Mouse (Mus musculus) limb, embryonic 14.5 days (tissue): ENCODE measurements around the gene Fzd10. TPM values are rescaled to one million over a fixed set of nuclear protein-coding genes. Genes with fewer than 3 reads are reported as not detected.
A peak's percentile ranks its signal among the peaks of the same experiment; 100 is the strongest.

Source experiments
- ATAC-seq: fragments of 200-750 bp; cut with Nextera tagmentation; 2 replicates; pipeline ENCODE4 v1.8.0; 2017; ENCODE audit warnings: low read depth, moderate number of reproducible peaks, moderate TSS enrichment; ENCODE audit not compliant: low FRiP score
- DNase-seq: peaks from one replicate; pipeline ENCODE4 v3.0.0-alpha.2; 2015; ENCODE audit warnings: low spot score
- H3K27ac ChIP-seq: fragments of 300-500 bp; sonication (generic); replicated peaks from 2 replicates; pipeline ENCODE4 v1.5.1; 2014; ENCODE audit warnings: low read depth, mild to moderate bottlenecking, low read length, moderate library complexity, mixed read lengths
- H3K27me3 ChIP-seq: fragments of 300-500 bp; sonication (generic); 2 replicates; pipeline ENCODE4 v1.6.1; 2014; ENCODE audit warnings: low read length, mixed read lengths; ENCODE audit not compliant: control insufficient read depth, insufficient read depth
- H3K36me3 ChIP-seq: fragments of 300-500 bp; sonication (generic); 2 replicates; pipeline ENCODE4 v1.6.1; 2014; ENCODE audit warnings: mild to moderate bottlenecking, low read length, moderate library complexity, mixed read lengths; ENCODE audit not compliant: control insufficient read depth, insufficient read depth
- H3K4me1 ChIP-seq: fragments of 300-500 bp; sonication (generic); 2 replicates; pipeline ENCODE4 v1.6.1; 2014; ENCODE audit warnings: antibody characterized with exemption, low read length, mixed read lengths; ENCODE audit not compliant: control insufficient read depth, insufficient read depth
- H3K4me2 ChIP-seq: fragments of 300-500 bp; sonication (generic); replicated peaks from 2 replicates; pipeline ENCODE4 v1.6.1; 2014; ENCODE audit warnings: low read depth, mild to moderate bottlenecking, low read length, moderate library complexity; ENCODE audit not compliant: severe bottlenecking
- H3K4me3 ChIP-seq: fragments of 300-500 bp; sonication (generic); replicated peaks from 2 replicates; pipeline ENCODE4 v1.5.1; 2014; ENCODE audit warnings: low read length
- H3K9ac ChIP-seq: fragments of 300-500 bp; sonication (generic); 2 replicates; pipeline ENCODE4 v1.6.1; 2014; ENCODE audit warnings: mild to moderate bottlenecking, low read depth, low read length, moderate library complexity; ENCODE audit not compliant: severe bottlenecking
- H3K9me3 ChIP-seq: fragments of 300-500 bp; sonication (generic); 2 replicates; pipeline ENCODE4 v1.6.1; 2016; ENCODE audit warnings: low read length; ENCODE audit not compliant: control insufficient read depth
- POLR2A ChIP-seq: fragments of 200-500 bp; IDR thresholded peaks from 2 replicates; pipeline ENCODE4 v1.8.0; 2012; ENCODE audit warnings: inconsistent platforms, mild to moderate bottlenecking, moderate library complexity, borderline replicate concordance; ENCODE audit not compliant: insufficient read depth, insufficient read length; ENCODE audit errors: extremely low read depth
- WGBS: fragments of 180-500 bp; shearing (Covaris S2); extraction: QIAGEN DNeasy Blood & Tissue Kit; methylation state at CpG from one replicate; pipeline ENCODE4 v1.1.7; 2014; 5-methylcytosine and 5-hydroxymethylcytosine counted together
- polyA plus RNA-seq, 2 experiments: library from polyadenylated mRNA; depleted of rRNA in 1 of 2; stranded (reverse) in 1 of 2; unstranded in 1 of 2; fragments of >200 nt; fragmentation: Nextera tagmentation in 1 of 2; extraction: Ambion mirVana in 1 of 2; gene quantifications; 2 replicates each; pipeline versions ENCODE4 v1.2.1 to v1.2.3; 2012 to 2014

Gene Fzd10
- polyA plus RNA-seq (2012; rRNA removed) (23.1 and 26.3 TPM in 2 replicates), polyA plus RNA-seq (2014; fragmentation: Nextera tagmentation; extraction: Ambion mirVana) (11.3 and 12.5 TPM in 2 replicates)

DNA sequence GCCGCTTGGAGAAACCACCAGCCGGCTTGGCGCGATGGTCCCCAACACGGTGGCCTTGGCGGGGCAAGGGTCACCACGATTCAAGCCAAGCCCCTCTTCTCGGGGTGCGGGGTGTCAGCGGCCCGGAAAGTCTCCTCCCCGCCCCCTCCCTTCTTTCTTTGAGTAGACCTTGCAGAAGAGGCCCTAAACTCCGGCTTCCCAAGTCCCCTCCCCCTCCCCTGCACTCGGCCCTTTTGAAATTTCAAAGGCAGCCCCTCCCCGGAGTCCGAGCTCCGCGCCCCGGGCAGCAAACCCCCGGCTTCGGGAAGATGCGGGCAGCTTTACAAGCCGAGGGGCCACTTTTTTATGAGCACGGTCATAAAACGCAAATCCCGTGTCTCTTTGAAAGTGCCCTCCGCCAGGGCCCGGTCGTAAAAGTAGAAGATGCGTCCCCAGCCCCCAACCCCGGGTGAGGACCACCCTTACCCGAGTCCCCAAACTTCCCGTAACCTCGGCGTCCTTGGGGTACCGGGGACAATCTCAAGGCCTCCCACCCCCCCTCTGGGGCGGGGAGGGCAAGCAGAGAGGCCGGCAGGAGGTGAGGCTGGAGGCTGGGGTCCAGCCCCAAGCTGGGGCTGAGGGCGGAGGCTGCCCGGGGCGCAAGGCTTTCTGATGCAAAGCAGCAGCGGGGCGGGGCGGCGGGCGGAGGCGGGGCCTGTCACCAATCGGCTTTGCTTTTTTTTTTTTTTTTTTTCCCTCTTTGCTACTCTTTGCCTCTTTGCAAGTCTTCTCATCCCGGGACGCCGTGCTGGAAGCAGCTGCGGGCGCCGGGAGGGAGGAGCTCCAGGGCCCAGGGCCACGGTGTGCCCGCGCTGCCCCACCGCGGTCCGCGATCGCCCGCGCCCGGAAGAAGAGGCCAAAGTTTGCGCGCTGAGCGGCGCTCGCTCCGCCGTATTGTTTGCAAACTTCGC is at the start of gene Fzd10:
Gene Fzd10 (plus strand): TSS at position 773 of the 950 bp plus-strand sequence.
- peak within 1 kb of the TSS; percentile 80 for H3K27ac ChIP-seq
- TF ChIP-seq POLR2A: 0 out of 2 replicates have a peak, but pooled peaks have one; percentile 29
- H3K36me3 ChIP-seq: no peaks in the 10 kb centered on the region
- H3K9ac ChIP-seq: peak within 1 kb of the TSS; percentile 76
- no peaks in the 10 kb centered on the region for H3K9me3 ChIP-seq
- peak within 1 kb of the TSS; percentile 72 for H3K4me3 ChIP-seq
- under 1% methylated on average over 56 of the region's 73 CpGs for WGBS
- DNase-seq (peak; percentile 78), ATAC-seq (peak; percentile 58)
- H3K4me1 ChIP-seq: peaks cover 45% of the 10 kb centered on the region
- H3K27me3 ChIP-seq: peaks cover 17% of the 10 kb centered on the region; the same call in 1 of the 2 replicates
- H3K4me2 ChIP-seq: peak within 1 kb of the TSS; percentile 93

DNA sequence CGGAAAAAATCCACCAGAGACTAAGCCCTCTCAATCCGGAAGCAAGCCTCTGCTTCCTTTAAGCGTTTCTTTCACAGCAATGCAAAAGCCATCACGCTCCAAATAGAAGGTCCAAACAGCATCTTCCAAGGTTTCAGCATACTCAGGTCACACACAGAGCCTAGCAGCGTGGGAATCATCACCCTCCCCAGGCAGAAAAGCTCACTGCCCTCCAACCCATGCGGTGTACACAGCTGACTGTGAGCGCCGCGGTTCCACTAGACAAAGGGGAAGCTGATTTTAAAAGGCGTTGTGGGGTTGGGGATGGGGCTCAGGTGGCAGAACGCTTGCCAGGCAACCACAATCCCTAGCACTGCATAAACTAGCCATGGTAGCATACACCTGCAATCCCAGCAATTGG is 49.2 kb upstream of the Fzd10 start:
- H3K9me3 ChIP-seq: no peaks in the 10 kb centered on the region
- H3K27ac ChIP-seq: no peak overlapping the region
- peaks cover 4% of the 10 kb centered on the region; the same call in 1 of the 2 replicates for H3K27me3 ChIP-seq
- 0 out of 2 replicates have a peak overlapping the region, but pooled peaks have one; percentile 45 for H3K4me2 ChIP-seq
- DNase-seq (no peak), ATAC-seq (no peak)
- WGBS: 8% methylated on average over 11 of the region's 11 CpGs
- peaks cover 12% of the 10 kb centered on the region; the same call in 1 of the 2 replicates for H3K4me1 ChIP-seq
- no peak overlapping the region for H3K9ac ChIP-seq
- no peak overlapping the region for H3K4me3 ChIP-seq
- no peaks in the 10 kb centered on the region for H3K36me3 ChIP-seq
- no peak for TF ChIP-seq POLR2A

DNA sequence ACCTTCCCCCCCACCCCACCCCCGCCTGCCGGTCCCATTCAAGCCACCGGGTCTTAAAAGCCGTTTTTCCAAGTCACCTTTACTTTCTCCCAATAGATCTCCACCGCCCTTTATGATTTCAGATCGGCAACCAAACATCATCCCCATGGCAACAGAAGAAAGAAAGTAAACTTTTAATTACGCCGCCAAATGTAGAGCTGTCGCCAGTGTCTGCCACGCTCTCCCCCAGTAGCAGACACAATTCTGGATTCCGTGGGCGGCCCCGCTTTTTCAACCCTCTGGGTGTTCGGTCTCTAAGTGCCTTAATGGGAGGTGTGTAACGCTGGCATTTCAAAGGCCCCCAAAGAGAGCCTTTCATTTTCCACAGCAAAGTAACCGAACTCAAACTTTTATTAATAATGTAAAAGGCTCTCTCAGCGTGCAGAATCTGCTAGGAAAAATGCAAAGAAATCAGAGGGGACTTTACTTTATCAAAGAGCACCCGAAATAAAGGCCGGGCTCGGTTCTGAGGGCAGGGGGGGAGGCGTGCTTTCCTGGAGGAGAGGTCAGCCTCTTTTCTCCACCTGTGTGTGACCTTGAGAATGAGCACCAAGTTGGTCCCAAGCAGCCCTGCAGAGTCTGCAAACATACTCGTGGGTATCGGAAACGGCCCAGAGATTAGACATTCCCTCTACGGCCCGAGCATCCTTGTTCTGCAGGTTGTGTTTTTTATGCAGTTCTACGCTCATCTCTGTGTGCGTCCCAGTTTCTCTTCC is 48.3 kb upstream of the Fzd10 start:
- no peak for ATAC-seq
- Histone ChIP-seq H3K4me3 (peak overlapping the region; percentile 24), H3K4me1 (peaks cover 12% of the 10 kb centered on the region; the same call in 1 of the 2 replicates), H3K9me3 (no peaks in the 10 kb centered on the region), H3K27me3 (peaks cover 4% of the 10 kb centered on the region; the same call in 1 of the 2 replicates), H3K9ac (0 out of 2 replicates have a peak overlapping the region, but pooled peaks have one; percentile 12), H3K36me3 (no peaks in the 10 kb centered on the region), H3K27ac (0 out of 2 replicates have a peak overlapping the region, but pooled peaks have one; percentile 8), H3K4me2 (peak overlapping the region; percentile 45)
- TF ChIP-seq POLR2A: no peak
- 10% methylated on average over 28 of the region's 28 CpGs for WGBS
- DNase-seq: no peak

DNA sequence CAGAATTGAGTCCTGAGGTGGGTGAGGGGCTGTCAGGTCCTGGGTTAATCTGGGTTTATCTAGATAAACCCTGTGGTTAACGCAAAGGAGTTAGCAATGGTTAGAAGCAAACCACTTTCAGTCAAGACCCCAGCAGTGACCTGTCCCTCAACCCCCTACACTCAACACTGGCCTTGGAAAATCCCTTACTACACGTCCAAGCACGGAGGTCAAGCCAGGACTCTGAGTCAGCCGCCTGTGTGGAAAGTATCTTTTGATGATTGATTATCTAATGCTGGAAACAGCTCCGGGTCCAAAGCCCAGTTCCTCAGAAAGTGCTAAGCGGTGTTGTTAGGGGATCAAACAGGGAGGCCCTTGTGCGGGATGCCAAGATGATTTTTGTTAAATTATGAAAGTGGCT is 42.5 kb upstream of the Fzd10 start:
- no peak for ATAC-seq
- 16% methylated on average over 7 of the region's 7 CpGs for WGBS

DNA sequence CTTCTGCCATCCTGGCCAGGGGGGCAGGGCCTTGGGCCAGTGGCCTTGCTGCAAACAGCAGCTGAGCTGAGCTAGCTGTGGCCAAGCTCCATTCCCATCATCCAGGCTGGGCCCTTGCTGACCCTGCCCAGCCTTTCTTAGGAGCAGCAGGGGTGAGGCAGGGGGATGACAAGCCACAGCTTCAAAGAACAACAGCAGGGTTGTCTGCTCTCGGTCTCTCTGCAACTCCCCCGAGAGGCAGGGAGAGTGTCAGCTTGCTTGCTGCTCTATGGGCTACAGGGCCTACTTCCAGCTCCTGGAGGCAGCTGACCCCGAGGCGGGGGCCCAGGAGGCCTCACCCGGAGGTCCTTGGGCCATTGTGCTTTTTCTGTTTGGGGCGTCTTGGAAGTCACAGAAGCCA is 33.3 kb upstream of the Fzd10 start:
- Histone ChIP-seq H3K4me3 (no peak overlapping the region), H3K4me1 (peaks cover 4% of the 10 kb centered on the region; the same call in 1 of the 2 replicates), H3K4me2 (no peak overlapping the region), H3K36me3 (no peaks in the 10 kb centered on the region), H3K27me3 (no peaks in the 10 kb centered on the region), H3K27ac (no peak overlapping the region), H3K9me3 (no peaks in the 10 kb centered on the region), H3K9ac (no peak overlapping the region)
- TF ChIP-seq POLR2A: no peak
- DNase-seq (no peak), ATAC-seq (no peak)
- 26% methylated on average over 6 of the region's 6 CpGs for WGBS

More for the DNA sequence above, 42.5 kb upstream of the Fzd10 start:
- no peak overlapping the region for H3K4me2 ChIP-seq
- no peak for DNase-seq
- no peak overlapping the region for H3K4me3 ChIP-seq
- no peak for TF ChIP-seq POLR2A
- H3K36me3 ChIP-seq: no peaks in the 10 kb centered on the region
- H3K27me3 ChIP-seq: no peaks in the 10 kb centered on the region
- no peak overlapping the region for H3K27ac ChIP-seq
- peaks cover 4% of the 10 kb centered on the region; the same call in 1 of the 2 replicates for H3K9me3 ChIP-seq
- H3K9ac ChIP-seq: no peak overlapping the region
- no peaks in the 10 kb centered on the region for H3K4me1 ChIP-seq
